Mouse (Mus musculus) WW6 (cell line): ENCODE results near the gene Slc1a4.

Experiments
- DNase-seq: peaks from one replicate; pipeline ENCODE4 v3.0.0-alpha.2; 2013; ENCODE audit warnings: low read depth, low spot score

Slc1a4 gene

DNA sequence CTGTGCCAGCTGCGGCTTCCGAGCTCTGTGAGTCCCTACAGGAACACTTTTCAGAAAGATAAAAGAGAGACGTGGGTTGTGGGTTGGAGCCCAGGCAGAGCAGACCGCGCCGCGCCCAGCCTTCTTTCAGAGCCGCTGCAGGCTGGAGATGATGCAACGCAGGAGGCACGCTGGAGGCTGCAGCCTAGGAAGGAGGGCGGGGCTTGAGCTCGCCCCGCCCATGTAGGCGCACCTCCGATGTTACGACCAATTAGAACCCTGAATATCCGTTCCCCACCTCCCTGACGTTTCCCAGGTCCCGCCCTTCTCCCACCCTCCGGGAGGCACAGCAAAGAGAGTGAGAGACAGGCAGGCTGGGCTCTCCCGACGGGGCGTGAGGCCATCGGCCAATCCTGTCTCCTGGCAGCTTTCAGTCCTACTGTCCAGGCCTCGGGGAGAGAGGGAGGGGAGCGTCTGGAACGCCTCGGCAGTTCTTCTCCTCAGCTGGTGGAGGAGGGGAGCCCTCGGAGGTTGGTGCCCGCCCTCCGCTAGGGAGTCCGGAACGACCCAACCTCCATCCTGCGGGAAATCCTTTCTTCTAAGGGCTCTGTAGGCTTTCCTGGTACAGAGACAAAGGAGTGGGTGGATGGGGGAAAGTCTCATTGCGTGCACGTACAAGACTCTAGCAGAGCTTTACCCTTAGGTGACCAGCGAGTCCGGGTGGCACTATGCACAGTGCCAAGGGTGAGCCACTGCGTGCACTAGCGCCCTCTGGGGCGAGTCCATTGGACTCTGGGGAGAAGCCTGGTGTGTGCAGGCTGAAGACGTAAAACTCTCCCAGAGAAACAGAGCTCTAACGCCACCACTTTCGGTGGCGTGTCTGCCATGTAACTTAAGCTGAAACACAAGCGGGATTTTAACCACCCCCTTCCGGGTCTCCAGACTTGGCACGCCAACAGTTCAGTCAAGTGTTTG, at the start of gene Slc1a4:
Gene Slc1a4 (minus strand): TSS at position 153 of the 954 bp plus-strand sequence.
- peak; percentile 100 for DNase-seq

DNA sequence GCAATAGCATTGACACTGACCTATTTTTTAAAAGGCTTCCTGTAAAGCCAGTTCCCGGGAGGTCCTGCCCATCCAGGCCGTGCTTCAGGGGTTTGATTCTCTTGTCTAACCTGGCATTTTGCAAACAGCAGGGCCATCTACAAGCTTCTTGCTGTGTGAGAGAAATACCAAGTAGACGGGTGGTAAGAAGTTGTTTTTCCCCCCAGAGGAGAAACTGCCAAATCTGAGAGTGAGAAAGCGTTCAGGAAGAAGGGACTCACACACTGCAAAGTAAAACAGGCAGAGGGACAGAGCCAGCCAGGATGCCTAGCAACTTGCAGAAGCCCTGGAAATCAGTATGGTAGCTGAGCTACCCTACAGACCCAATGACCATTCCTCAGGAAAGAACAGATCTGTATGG, 47.6 kb upstream of the Slc1a4 start:
- DNase-seq, result no peak

DNA sequence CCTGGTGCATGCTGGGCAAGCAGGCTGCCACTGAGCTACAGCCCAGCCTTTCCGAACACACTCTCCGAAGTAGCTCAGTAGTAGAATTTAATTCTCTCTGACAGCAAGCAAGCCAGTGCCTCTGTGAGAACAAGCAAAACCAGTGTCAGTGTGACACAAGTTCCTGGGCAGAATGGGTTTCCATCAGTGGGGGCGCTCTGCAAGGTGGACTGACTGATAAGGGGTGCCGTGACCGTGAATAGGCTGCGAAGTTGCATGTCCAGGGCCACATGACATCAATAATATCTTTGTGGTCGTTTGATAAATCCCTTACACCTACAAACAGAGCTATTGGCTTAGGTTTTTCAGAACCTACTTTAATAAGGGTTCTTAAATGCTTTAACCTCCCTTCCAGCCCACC, 44.1 kb upstream of the Slc1a4 start:
- no peak for DNase-seq

DNA sequence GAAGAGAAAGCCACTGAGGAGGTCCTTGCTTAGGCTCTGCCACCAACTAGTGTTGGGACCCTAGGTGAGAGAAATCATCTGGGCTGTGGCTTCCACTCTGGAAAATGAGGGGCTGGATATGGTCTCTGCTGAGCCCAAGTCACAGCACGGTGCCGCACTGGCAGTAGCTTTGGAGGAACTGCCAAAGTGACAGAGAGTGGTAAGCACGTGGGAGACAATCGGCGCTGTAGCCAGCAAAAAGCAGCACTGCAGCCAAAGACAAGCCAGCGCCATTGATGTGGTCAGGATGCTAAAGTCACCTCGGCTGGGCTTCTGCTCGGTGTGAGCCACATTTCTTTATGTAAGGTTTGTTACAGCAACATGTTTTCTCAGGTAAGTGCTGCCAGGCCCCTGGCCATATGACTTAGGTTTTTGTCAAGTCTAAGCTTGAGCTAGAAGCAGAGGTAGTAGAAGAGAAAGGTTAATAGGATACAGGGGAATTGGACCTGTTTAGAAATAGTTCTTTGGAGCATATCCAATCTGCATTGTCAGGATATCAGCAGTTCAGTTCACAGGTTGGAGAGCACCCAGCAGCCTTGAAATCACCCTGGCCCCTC, 40.2 kb upstream of the Slc1a4 start:
- no peak for DNase-seq

DNA sequence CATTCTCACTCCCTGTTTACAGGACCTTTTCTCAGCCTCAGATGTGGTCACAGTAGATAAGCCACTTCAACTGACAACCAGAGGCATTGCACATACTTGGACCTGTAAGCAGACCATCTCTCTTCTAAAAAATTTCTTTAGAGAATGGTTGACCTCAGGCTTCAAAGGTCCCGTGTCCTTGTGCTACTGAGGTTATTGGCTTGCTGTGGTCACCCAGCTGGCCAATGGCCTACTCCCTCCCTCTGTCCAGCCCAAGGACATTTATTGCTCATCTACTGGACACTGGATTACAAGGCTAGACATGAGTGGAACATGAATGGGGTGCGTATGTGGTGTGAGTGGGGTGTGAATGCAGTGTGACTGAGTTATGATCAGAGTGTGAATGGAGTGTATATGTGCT, 38.0 kb upstream of the Slc1a4 start:
- no peak for DNase-seq

DNA sequence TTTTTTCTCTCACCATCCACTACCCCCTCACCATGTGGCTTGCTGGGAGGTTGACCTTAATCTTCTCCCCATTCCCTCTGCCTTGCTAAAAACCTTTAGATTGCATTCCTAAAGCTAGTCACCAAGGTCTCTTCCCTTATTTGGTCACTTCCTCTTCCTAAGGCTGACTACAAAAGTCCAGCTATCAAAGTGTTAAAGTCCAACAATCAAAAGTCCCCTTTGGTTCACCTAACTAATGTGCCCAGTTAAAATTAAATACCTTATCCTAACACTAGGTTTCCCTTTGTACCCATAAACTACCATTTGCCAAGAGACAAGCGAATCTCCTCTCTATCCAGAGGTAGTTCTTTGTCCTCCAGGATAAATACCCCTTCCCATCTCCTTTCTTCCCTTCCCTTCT, 33.9 kb upstream of the Slc1a4 start:
- no peak for DNase-seq

DNA sequence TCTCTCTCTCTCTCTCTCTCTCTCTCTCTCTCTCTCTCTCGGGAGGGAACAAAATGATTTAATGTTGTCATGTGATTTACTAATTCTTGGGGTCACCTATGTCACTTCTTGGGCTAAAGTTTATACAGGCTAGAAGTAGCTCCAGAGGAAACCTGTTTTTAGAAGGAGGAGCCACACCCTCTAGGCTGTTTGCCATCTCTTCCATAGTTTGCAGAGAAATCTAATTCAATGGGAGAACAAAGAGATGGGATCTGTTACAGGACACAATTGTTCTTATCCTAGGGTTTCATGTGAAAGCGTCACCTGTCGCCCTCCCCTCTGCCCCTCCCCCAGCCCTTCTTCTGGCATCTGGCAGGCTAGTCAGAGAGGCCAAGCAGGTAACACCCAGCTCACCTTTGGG, 28.8 kb upstream of the Slc1a4 start:
- no peak for DNase-seq

DNA sequence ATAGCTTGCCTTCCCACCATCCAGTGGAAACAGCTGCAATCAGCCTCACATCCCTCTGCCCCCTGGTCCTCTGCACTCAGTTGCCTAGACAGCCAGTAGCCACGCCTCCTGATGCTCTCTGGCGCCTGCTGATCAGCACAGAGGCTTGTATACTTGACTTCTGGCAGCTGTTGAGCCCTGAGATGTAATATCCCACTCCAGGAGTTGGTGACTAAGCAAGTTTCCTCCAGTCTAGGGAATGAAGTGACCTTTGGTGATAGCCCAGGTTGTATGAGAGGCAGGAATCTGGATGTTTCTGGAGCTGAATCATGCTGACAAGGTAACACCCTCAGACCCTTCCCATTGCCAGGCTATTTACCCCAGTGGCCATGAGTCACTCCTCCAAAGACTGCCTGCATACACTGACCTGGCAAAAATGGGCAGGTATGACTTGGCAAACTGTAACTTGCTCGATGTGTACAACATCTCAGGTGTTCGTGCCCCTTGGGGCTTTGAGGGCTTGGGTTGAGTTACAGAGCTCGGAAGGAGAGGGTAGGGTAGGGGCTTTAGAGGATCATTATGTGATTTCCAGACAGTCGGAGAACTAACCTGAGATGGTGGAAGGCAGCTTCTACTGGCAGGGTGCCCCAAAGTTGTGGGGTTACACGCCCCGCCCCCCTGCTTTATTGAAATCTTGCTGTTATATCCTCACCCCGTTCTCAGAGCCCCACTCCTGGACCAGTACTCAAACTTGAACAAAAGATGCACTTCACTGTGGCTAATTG, 25.4 kb upstream of the Slc1a4 start:
- DNase-seq, result no peak

DNA sequence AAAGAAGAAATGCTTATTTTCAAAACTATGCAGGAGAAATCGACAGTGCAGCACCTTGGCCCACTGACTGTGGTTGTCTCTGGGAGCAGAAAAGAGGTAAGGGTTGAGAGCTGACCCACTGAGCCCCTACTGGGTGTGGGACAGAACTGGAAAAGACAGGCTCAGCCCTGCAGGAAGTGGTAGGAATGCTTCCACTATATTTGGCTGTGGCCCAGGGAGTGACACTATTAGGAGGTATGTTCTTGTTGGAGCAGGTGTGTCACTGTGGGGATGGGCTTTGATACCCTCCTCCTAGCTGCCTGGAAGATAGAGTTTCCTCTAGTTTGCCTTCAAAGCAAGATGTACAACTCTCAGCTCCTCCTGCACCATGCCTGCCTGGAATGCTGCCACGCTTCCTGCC, 16.0 kb upstream of the Slc1a4 start:
- DNase-seq, result no peak

DNA sequence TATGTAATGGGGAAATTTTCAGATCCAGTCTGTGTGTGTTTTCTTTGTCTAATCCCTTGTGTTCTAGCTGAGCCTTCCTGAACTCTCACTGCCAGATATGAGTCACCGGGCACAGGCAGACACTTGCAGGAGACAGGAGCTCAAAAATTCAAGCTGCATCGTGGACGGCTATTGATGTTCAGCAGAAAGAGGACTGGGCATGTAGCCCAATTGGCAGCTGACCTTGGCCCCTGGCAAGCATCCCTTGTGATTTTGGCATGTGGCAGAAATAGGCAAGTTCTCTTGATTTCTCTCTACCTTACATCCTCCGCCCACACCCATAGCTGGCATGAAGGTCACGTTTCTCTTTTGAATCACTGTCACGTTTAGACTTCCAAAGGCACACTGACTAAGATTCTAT, 15.0 kb upstream of the Slc1a4 start:
- DNase-seq, result no peak

DNA sequence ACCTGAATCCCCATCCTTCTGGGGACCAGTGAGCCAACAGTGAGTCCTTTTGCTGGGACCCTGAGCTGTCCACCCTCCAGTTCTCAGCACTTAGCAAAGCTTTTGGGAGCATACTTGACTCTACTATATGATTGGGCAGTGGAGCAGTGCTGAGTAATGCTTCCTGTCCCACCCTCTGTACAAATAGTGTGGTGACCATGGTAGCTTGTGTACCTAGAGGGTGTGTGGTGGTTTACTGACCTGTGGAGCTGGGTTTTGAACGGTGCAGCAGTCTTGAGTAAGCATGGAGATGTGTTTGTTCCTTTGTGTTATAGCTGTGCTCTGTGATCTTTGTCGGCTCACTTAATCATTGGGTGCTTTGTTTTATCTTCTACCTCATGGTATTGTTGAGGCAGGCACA, 13.9 kb upstream of the Slc1a4 start:
- no peak for DNase-seq

DNA sequence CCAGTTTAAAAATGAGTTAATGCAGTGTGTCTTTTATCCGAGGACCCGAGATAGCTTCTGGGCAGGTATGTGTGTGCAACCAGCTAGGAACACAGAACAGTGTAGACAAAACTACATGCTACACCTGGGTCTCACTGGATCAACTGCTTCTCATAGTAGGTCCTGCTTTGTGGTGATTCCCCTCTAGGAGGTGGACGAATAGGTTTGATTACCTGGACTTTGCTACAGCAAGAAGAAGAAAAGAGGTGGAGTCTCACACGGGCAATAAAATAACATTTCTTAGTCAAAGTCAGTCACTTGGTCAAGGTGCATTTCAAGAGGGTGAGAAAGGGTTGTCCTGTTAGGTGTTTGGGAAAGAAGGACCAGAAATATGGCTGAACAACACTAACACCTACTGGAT, 11.4 kb upstream of the Slc1a4 start:
- DNase-seq, result no peak

DNA sequence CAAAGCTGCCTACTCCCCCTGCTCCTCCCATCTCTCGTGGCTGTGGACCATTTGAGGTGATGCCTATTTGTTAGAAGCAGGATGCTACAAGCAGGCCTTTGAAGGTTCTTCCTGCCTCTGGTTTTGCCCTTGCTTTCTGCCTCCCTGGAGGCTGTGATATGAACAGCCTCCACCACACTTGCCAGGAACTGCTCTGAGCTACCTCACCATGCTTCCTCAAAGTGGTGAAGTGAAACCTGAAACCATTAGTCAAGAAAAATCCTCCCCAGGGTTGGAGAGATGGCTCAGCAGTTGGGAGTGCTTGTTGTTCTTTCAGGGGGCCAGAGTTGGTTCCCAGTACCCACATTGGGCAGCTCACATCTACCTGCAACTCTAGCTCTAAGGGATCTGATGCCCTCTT, 9.1 kb upstream of the Slc1a4 start:
- DNase-seq, result no peak

DNA sequence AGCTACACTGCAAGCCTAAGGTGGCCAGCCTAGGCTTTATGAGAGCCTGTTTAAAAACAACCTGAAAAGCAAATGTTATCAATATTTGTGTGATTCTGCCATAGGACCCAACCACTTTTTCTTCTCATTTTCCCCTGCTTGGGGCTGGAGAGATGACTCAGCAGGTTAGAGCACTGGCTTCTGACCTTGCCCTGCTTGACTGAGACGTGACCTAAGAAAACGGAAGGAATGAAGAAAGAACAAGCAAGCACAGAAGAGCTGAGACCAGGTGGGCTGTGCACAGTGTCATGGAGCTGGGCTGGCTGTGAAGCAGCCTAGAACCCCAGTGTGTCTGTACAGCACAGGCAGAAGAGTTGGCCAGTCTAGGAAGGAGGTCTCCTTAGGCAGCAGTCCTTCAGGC, 6.2 kb upstream of the Slc1a4 start:
- no peak for DNase-seq

DNA sequence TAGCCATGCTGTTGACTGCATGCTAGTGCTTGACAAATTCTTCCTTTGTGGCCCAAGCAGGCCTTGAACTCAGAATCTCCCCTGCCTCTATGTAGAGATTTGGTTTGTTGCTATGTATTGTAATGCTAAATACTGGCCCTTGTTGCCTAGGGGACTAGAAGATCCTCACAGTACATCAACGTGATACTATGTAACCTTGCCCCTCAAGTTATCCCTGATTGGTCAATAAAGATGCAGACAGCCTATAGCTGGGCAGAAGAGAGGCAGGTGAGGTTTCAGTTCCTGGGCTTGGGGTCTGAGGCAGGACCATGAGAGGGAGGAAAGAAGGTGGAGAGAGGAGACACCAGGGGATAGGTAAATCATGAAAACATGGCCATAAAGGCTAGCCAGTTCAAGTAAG, 1.8 kb upstream of the Slc1a4 start:
- DNase-seq, result peak; percentile 52

DNA sequence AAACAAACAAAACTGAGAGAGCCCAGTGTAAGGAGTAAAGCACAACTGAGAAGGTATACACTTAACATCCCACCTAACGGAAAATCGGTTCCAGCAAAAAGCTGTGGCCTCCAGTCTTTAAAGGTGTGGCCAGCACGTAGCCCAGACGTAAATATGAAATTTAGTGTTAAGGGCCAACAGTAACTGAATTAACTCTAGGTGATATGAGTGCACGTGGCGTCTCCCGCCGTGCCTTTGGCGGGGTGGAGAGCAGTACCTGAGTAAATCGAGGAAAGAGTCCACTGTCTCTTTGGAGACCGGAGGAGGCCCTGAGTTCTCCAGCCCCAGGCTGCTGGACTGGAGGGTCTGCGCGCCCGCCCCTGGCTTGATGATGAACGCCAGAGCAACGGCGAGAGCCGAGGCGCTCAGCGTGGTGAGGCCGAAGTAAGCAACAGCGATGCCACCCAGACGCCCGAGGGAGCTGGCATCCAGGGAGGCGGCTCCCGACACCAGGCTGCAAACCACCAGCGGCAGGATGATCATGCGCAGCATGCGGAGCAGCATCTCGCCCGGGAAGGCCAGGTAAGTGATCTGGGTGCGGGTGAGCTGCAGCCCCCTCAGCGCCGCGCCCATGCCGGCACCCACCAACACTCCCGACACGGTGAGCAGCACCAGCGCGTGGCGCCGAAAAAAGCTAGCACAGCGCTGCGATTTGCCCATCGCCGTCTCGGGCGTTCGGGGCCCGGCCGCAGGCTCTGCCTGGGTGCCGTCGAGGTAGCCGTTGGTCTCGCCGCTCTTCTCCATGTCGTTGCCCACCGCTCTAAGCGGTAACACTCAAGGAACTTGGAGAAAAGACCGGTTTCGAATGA, 599 bp downstream of the Slc1a4 start:
- DNase-seq, result peak; percentile 29

DNA sequence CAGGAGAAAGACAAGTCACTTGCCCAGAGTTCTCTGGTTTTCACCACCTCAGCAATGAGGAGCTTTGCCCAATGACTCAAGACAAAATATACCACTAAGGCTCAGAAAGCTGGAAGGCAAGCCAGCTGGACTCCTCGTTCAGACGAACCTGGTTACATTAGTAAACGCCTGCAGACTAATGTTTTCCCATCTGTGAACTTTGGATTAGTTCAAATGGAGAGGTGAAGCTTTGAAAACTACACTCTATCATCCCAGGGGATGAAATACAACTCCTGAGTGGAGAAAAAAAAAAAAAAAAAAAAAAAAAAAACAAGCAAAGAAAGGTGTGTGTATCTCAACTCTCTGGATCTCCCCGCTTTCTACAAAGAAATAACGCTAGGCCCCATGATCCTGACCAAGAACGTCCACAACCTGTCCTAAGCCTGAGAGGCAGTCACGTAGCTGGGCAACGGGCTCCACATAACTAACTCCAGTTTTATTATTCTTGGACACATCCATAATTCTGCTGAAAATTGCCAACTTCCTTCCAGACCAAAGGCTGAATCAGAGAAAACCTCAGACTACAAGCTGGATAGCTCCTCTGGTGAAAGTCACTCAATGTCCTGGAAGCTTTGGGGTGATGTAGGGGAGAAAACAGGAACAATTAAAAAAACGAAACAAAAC, 1.4 kb downstream of the Slc1a4 start:
- DNase-seq, result no peak

DNA sequence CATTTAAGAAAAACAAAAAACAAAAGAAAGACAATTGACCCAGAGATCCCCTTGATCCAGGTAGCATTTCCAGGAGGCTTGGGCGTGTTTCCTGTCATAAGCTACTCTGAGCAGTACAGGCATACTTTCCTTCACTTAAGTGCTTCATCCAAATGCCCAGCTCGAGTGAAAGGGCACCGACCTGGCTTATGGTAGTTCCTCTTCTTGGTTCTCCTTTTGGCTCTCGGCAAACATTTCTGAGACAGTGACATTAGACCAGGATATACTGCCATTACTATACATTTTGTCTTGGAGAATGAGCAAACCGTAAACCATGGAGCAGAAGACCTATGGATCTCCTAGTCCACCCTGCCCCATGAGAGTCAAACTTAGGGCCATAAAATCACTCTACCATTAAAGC, 2.8 kb downstream of the Slc1a4 start:
- no peak for DNase-seq

DNA sequence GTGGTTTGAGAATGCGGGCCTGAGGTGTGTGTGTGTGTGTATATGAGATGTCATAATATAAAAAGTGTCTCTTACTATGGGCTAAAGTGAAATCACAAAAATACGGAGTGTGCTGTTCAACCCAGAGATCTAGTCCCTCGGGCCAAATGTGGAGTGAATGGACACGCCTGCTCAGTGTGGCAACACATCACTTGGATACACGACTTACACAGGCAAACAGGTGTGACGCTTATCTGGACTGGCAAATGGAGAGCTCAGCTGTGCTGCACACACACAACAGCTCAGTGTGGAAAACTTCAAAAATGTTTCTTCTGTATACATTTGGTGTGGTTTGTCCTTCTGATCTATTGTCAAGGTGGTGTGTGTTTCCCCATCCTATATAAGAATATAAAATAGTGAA, 3.7 kb downstream of the Slc1a4 start:
- no peak for DNase-seq

DNA sequence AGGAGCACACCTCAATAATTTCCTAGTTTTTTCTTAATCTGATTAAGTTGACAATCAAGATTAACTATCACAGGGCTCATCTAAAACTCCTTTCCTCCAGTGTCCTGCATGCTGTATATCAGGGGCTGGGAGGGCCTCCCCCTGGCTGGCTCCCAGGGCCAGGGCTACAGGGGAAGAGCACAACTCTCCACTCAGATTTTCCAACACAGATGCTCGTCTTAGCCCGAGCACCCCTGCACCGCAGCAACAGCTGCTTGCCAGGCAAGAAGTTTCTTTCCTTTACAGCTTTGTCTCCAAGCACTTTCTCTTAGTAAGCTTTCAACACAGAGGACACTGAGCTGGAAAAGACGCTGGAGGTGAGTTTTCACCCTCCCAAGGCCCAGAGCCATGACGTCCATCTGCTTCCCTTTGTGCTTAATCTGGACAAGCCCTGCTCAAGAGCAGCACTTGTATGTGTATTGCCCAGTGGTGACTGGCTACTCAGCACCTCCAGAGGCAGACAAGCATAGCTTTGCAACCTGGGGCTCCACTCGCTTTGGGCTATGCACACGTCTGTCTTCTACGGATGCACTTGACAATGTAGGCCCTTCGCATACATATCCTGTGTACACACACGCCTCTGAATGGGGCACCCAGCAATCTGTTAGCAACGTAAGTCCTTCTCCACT, 6.1 kb downstream of the Slc1a4 start:
- no peak for DNase-seq
